Mouse (Mus musculus) stomach, postnatal 0 days (tissue): ENCODE measurements around the gene Trabd2b.

ENCODE experiments used
- CTCF ChIP-seq: IDR thresholded peaks from 2 replicates; pipeline ENCODE4 v1.5.1; 2016; ENCODE audit warnings: antibody characterized with exemption, low read depth, mild to moderate bottlenecking, moderate library complexity
- EP300 ChIP-seq: optimal IDR thresholded peaks from 2 replicates; pipeline ENCODE3; 2016; ENCODE audit warnings: antibody characterized with exemption

GRCm38 (mm10) chr4:114457111-114457510, 50.6 kb downstream of the Trabd2b start:
- no peak for TF ChIP-seq CTCF
- no peak for TF ChIP-seq EP300
